Mouse (Mus musculus): ENCODE results near the gene Fam240a. TPM values are rescaled to one million over a fixed set of nuclear protein-coding genes. Genes with fewer than 3 reads are reported as not detected.

The Fam240a gene
- total RNA-seq, 2 experiments from 2014 or later, result not detected

DNA sequence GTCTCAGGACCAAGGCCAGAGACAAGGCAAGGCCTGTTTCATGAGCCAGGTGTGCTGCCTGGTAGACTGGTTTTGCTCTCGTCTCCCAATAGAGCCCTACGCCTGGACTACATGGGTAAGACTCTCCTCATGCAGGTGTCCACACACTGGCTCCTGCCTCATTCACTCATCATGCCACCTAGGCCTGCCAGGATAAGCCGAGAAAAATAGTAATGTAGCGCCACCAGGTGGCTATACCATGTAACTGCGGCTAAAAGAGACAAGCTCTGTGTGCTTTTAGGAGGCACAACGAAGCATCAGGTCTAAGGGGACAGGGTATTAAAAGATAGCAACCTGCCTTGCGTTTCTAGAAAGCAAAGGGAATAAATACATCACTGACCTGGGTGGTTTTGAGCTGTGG, 45.6 kb downstream of the Fam240a start:
- peak; percentile 55 for DNase-seq
- intact Hi-C loops (cut with DNase I), result no loop called here

Small RNA genes within 50 kb of the gene (microRNA-seq; reads per million reads assigned to microRNA genes)
- gene Gm24269, result not detected

Other genes starting within 250 kb of the Fam240a start
- gene Myl3, start 175.0 kb downstream of the Fam240a start, total RNA-seq (2021), result 1 to 10 TPM in 1 of 2 experiments, under 1 TPM in 1; 0.87 to 1.1 TPM
- 10 to 100 TPM; 11.2 to 11.6 TPM for gene Pth1r, start 169.7 kb downstream of the Fam240a start, total RNA-seq (2021)
- gene Prss42, start 118.7 kb downstream of the Fam240a start, total RNA-seq (2021), result not detected
- gene Prss44, start 102.9 kb downstream of the Fam240a start, total RNA-seq (2021), result not detected
- not detected for gene Prss43, start 90.2 kb downstream of the Fam240a start, total RNA-seq (2021)
- gene Prss45, start 82.3 kb downstream of the Fam240a start, total RNA-seq (2021), result under 1 TPM in 1 of 2 experiments, not detected in 1; 0.52 TPM
- not detected for gene Prss46, start 72.4 kb downstream of the Fam240a start, total RNA-seq (2021)
- not detected for gene Prss50, start 58.9 kb downstream of the Fam240a start, total RNA-seq (2021)
- 1 to 10 TPM; 4.4 to 5.9 TPM for gene Als2cl, start 37.0 kb downstream of the Fam240a start, total RNA-seq (2021)
- gene Tmie, start 36.7 kb downstream of the Fam240a start, total RNA-seq (2021), result 1 to 10 TPM; 2.8 to 3.4 TPM
- under 1 TPM in 1 of 2 experiments, not detected in 1; 0.54 TPM for gene Tdgf1, start 29.3 kb upstream of the Fam240a start, total RNA-seq (2021)
- gene Lrrc2, start 34.7 kb upstream of the Fam240a start, total RNA-seq (2021), result under 1 TPM; 0.46 to 0.48 TPM
- gene Rtp3, start 73.7 kb upstream of the Fam240a start, total RNA-seq (2021), result under 1 TPM; 0.28 to 0.48 TPM
- 1 to 10 TPM in 1 of 2 experiments, under 1 TPM in 1; 0.91 to 1.7 TPM for gene Ltf, start 102.4 kb upstream of the Fam240a start, total RNA-seq (2021)
- under 1 TPM; 0.48 to 0.98 TPM for gene Ccrl2, start 140.7 kb upstream of the Fam240a start, total RNA-seq (2021)
- gene Lrrfip2, start 200.7 kb upstream of the Fam240a start, total RNA-seq (2021), result 10 to 100 TPM; 37.9 to 45.8 TPM